Mouse (Mus musculus) stomach, embryonic 15.5 days (tissue): ENCODE data around the gene Foxk1. TPM values are rescaled to one million over a fixed set of nuclear protein-coding genes. Genes with fewer than 3 reads are reported as not detected.

ENCODE experiments used
- ATAC-seq: fragments of 200-750 bp; cut with Nextera tagmentation; 2 replicates; pipeline ENCODE4 v1.8.0; 2017; ENCODE audit warnings: low read depth, moderate number of reproducible peaks, moderate TSS enrichment; ENCODE audit not compliant: insufficient read depth, low FRiP score
- H3K27ac ChIP-seq: fragments of 300-500 bp; sonication (generic); 2 replicates; pipeline ENCODE4 v1.5.1; 2015; ENCODE audit warnings: mild to moderate bottlenecking, inconsistent platforms
- H3K27me3 ChIP-seq: fragments of 300-500 bp; sonication (generic); replicated peaks from 2 replicates; pipeline ENCODE4 v1.6.1; 2015; ENCODE audit warnings: inconsistent platforms
- H3K36me3 ChIP-seq: fragments of 300-500 bp; sonication (generic); 2 replicates; pipeline ENCODE4 v1.6.1; 2015; ENCODE audit warnings: inconsistent platforms
- H3K4me1 ChIP-seq: fragments of 300-500 bp; sonication (generic); 2 replicates; pipeline ENCODE4 v1.6.1; 2015; ENCODE audit warnings: inconsistent platforms
- H3K4me2 ChIP-seq: fragments of 300-500 bp; sonication (generic); 2 replicates; pipeline ENCODE4 v1.6.1; 2015; ENCODE audit warnings: mild to moderate bottlenecking, inconsistent platforms
- H3K4me3 ChIP-seq: fragments of 300-500 bp; sonication (generic); replicated peaks from 2 replicates; pipeline ENCODE4 v1.5.1; 2015; ENCODE audit warnings: inconsistent platforms
- H3K9ac ChIP-seq: fragments of 300-500 bp; sonication (generic); 2 replicates; pipeline ENCODE4 v1.6.1; 2015; ENCODE audit warnings: inconsistent platforms
- H3K9me3 ChIP-seq: fragments of 300-500 bp; sonication (generic); 2 replicates; pipeline ENCODE4 v1.6.1; 2016; ENCODE audit warnings: inconsistent platforms
- WGBS: fragments of 180-500 bp; shearing (Covaris S2); methylation state at CpG from one replicate; pipeline ENCODE4 v1.1.7; 2015; 5-methylcytosine and 5-hydroxymethylcytosine counted together
- polyA plus RNA-seq: library from polyadenylated mRNA; unstranded; fragments of >200 nt; fragmentation: Nextera tagmentation; extraction: Ambion mirVana; gene quantifications from 2 replicates; pipeline ENCODE4 v1.2.1, GENCODE M21; 2015

The Foxk1 gene
- polyA plus RNA-seq, 1 experiment from 2014 or later = 5.7 TPM

DNA sequence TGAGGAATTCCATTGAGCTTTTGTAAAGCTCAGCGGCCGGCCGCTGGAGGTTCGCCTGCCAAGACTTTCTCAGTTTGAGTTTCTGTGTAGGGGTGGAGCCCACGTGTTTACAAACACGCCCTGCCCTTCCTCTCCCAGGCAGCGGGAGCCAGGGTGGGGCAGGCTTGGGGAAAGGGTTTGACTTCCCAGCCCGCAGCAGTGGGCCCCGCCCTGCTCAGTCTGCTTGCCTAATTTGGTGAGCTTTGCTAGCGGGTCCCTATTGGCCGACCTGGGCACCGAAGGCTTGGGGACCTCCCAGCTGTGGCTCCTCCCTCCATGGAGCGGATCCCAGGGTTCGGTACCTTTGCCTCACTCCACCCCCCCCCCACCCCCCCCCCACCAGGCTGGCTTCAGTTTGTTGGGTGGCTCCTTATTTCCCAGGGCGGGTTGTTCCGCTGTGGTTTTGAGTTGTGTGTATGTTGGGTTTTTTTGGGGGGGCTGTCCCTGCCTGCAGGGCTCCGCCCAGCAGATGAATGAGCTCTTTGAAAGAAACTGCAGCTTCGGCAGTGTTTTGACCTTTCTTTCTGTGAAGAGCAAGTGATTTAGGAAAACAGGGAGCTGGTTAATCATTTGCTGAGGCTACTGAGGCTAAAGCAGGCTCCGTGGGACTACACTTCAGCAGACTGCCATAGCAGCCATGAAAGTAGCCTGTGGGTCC, 39.3 kb downstream of the Foxk1 start:
- Histone ChIP-seq H3K4me1 (peaks cover 53% of the 10 kb centered on the region), H3K27ac (peak overlapping the region; percentile 96), H3K9me3 (no peaks in the 10 kb centered on the region), H3K4me2 (peak overlapping the region; percentile 63), H3K36me3 (peaks cover 14% of the 10 kb centered on the region), H3K27me3 (no peaks in the 10 kb centered on the region), H3K9ac (0 out of 2 replicates have a peak overlapping the region, but pooled peaks have one; percentile 7), H3K4me3 (peak overlapping the region; percentile 32)
- peak; percentile 94 for ATAC-seq
- WGBS = 0% methylated on average over 19 of the region's 19 CpGs

DNA sequence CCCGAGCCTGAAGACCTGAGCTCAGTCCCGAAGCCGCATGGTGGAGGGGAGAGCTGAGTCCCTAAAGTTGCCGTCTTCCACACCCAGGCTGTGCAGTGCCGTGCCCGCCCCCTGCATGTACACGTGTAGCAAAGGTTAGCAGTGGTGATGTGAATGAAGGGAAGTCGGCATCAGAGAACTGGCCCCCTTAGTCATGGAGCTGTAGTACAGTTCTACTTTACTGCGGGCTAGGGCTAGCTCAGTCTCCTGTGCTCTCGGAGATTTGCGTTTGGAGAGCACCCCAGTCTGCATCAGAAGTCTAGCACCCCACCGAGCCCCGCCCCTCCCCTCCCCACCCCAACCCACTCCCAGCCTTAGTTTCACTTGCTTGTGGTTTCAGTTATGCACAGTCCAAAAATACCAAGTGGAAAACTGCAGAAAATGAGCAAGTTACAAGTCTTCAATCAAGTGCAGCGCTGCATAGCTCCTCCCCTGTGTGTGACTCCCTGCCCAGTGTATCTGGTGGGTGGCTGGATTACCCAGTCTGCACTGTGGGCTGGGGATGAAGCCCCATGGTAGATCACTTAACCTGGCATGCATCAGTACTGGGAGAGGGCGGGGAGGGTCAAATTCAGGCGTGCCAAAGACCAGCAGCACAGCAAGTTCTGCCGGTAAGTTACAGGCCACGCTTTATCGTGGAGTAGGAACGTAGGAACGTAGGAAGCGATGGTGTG, 40.2 kb downstream of the Foxk1 start:
- peaks cover 56% of the 10 kb centered on the region for H3K4me1 ChIP-seq

DNA sequence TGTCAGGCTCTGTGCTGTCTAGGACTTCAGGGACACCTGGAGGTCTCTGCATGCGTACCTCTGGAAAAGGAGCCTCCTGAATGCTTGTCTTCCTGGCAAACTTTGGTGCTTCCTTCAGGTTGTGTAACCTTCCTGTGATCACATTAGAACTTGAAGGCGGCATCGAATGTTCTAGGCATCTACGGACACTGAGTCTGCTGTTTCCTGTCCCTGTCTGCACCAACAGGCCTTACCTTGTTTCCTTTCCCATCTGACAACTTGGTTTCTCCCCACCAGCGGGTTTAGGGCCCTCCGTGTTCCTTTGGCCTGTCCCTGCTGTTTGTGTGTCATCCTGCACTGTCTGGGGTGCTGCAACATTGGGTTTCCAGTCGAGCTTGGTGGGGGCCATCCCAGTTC, 40.7 kb downstream of the Foxk1 start:
- 0 out of 2 replicates have a peak overlapping the region, but pooled peaks have one; percentile 63 for H3K4me2 ChIP-seq
- H3K4me3 ChIP-seq = no peak overlapping the region
- H3K27ac ChIP-seq = peak overlapping the region; percentile 96
- H3K9me3 ChIP-seq = no peaks in the 10 kb centered on the region
- peaks cover 56% of the 10 kb centered on the region for H3K4me1 ChIP-seq
- H3K36me3 ChIP-seq = 0 out of 2 replicates have a peak, but pooled peaks cover 2% of the 10 kb centered on the region
- whole genome bisulfite sequencing = 73% methylated on average over 7 of the region's 7 CpGs
- no peak overlapping the region for H3K9ac ChIP-seq
- ATAC-seq = no peak
- no peaks in the 10 kb centered on the region for H3K27me3 ChIP-seq

More for the DNA sequence above, 40.2 kb downstream of the Foxk1 start:
- ATAC-seq = no peak
- WGBS = 48% methylated on average over 22 of the region's 22 CpGs
- no peak overlapping the region for H3K9ac ChIP-seq
- H3K27ac ChIP-seq = peak overlapping the region; percentile 96
- H3K36me3 ChIP-seq = peaks cover 5% of the 10 kb centered on the region; the same call in 1 of the 2 replicates
- H3K4me3 ChIP-seq = peak overlapping the region; percentile 32
- no peaks in the 10 kb centered on the region for H3K27me3 ChIP-seq
- no peaks in the 10 kb centered on the region for H3K9me3 ChIP-seq
- peak overlapping the region; percentile 63 for H3K4me2 ChIP-seq

DNA sequence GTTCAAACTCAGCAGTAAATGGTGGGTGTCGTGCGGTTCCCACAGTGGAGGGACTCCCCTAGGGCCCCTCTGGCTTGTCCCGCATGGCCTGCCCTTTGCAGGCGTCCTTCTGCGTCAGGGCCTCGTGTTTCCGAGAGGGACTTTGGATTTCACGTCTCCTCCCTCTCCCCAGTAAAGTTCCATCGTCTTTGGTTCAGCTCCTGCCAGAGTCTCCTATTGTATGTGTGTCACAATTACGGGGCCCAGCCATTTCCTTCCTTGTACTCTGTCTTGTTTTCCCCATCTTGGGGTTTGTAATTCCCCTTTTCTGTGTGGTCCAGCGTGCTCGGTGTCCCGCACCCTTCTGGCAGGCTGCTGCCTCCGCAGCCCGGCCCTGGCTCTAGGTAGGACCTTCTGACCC, 42.2 kb downstream of the Foxk1 start:
- no peaks in the 10 kb centered on the region for H3K9me3 ChIP-seq
- WGBS = 66% methylated on average over 15 of the region's 15 CpGs
- H3K27ac ChIP-seq = peak overlapping the region; percentile 37; the same call in 1 of the 2 replicates
- no peak overlapping the region for H3K4me2 ChIP-seq
- no peaks in the 10 kb centered on the region for H3K27me3 ChIP-seq
- no peak for ATAC-seq
- H3K9ac ChIP-seq = no peak overlapping the region
- 0 out of 2 replicates have a peak, but pooled peaks cover 2% of the 10 kb centered on the region for H3K36me3 ChIP-seq
- peaks cover 59% of the 10 kb centered on the region for H3K4me1 ChIP-seq
- H3K4me3 ChIP-seq = no peak overlapping the region

DNA sequence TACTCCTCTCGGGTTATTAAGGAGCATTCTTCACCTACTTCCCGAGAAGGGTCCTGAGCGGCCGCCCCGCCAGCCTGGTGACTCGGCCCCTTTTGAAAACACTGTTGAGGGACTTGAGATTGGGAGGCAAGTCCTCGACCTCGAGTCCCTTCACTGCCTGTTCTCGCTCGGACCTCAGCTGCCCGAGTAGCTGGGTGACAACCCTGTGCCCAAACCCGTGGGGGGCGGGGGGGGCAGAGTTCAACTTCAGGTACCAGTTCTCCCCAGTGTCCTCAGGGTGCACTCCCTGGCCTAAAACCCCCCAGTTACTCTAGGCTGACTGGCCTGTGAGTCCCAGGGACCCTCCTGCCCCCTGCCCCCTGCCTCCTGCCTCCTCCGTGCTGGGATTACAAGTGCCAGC, 42.7 kb downstream of the Foxk1 start:
- H3K36me3 ChIP-seq = peaks cover 4% of the 10 kb centered on the region; the same call in 1 of the 2 replicates
- ATAC-seq = no peak
- peak overlapping the region; percentile 48; the same call in 1 of the 2 replicates for H3K27ac ChIP-seq
- 76% methylated on average over 14 of the region's 14 CpGs for WGBS
- no peak overlapping the region for H3K9ac ChIP-seq
- no peaks in the 10 kb centered on the region for H3K9me3 ChIP-seq
- no peak overlapping the region for H3K4me3 ChIP-seq
- H3K4me2 ChIP-seq = no peak overlapping the region
- H3K27me3 ChIP-seq = no peaks in the 10 kb centered on the region
- H3K4me1 ChIP-seq = peaks cover 55% of the 10 kb centered on the region

DNA sequence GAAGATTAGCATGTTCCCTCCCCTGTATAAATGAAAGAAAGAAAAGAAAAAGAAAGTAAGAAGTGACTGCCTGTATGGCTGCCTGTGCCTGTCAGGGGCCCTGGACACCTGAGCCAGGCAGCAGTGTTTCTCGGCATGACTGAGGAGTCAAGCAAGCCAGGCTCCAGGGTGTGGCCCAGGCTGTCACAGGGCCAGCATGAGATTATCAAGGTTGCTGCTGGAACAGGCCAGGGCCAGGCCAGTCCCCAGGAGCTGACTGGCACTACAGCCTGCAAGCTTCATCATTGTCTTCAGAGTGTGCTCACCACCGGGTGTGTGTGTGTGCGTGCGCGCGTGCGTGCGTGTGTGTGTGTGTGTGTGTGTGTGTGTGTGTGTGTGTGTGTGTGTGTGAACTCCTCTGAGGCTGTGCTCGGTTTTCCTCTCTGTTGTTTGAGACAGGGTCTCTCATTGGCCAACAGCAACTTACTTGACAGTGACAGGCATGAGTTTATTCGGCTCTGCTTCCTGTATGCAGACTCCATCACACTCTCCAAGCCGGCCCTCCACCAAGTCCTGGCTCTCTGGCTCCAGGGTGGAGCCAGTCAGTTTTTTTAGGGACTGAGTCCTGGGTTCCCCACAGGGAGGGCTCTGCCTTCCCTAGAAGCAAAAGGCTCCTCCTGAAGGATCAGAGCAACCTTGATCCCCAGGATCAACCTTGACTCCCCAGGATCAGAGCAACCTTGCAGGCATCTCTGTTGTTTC, 43.7 kb downstream of the Foxk1 start:
- Histone ChIP-seq H3K4me1 (peaks cover 47% of the 10 kb centered on the region), H3K27ac (peak overlapping the region; percentile 48), H3K4me3 (no peak overlapping the region), H3K9ac (no peak overlapping the region), H3K36me3 (peaks cover 5% of the 10 kb centered on the region; the same call in 1 of the 2 replicates), H3K27me3 (no peaks in the 10 kb centered on the region), H3K9me3 (no peaks in the 10 kb centered on the region), H3K4me2 (no peak overlapping the region)
- peak; percentile 32; the same call in 1 of the 2 replicates for ATAC-seq
- 55% methylated on average over 11 of the region's 11 CpGs for WGBS

DNA sequence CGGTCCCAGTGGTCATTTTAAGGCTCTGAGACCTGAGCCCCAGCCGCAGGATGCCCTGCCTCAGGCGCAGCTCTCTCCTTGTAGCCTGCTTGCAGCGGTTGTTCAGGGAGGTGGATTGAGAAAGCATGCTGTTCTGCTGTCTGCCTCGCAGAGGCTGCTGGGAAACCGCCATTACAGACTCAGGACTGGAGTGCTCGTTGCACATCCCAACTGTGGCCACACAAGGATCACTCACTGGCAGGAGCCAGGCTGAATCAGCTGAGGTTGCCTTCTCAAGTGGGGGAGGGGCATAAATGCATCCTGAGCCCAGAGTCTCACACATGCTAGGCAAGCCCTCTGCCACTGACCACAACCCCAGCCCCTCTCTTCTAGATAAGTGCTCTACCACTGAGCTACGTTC, 44.4 kb downstream of the Foxk1 start:
- H3K27ac ChIP-seq = peak overlapping the region; percentile 48; the same call in 1 of the 2 replicates
- H3K9ac ChIP-seq = no peak overlapping the region
- no peak overlapping the region for H3K4me2 ChIP-seq
- no peak overlapping the region for H3K4me3 ChIP-seq
- no peak for ATAC-seq
- peaks cover 45% of the 10 kb centered on the region for H3K4me1 ChIP-seq
- no peaks in the 10 kb centered on the region for H3K9me3 ChIP-seq
- WGBS = 58% methylated on average over 8 of the region's 8 CpGs
- H3K36me3 ChIP-seq = peaks cover 8% of the 10 kb centered on the region
- H3K27me3 ChIP-seq = no peaks in the 10 kb centered on the region

DNA sequence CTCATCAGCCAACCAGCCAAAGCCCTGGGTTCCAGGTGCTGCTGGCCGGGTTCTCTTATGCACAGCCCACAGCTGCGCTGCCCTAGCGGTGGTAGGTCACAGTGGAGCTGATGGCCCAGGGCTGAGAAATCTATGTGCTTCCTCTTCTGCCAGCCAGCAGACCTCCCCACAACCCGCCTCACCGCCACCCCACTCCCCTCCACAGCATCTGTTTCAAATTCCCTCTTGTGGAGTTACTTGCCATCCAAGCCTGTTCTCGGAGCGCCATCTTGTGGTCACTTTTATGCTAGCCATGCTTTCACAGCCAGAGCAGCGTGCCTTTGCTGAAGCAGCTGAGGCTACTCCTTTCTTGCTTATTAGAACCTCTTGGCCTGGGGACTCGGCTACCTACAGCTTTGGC, 46.8 kb downstream of the Foxk1 start:
- H3K4me1 ChIP-seq = peaks cover 28% of the 10 kb centered on the region
- peaks cover 20% of the 10 kb centered on the region for H3K36me3 ChIP-seq
- no peaks in the 10 kb centered on the region for H3K27me3 ChIP-seq
- H3K4me2 ChIP-seq = peak overlapping the region; percentile 28; the same call in 1 of the 2 replicates
- no peaks in the 10 kb centered on the region for H3K9me3 ChIP-seq
- no peak overlapping the region for H3K4me3 ChIP-seq
- H3K27ac ChIP-seq = no peak overlapping the region
- 9% methylated on average over 9 of the region's 9 CpGs for WGBS
- no peak overlapping the region for H3K9ac ChIP-seq
- peak; percentile 29; the same call in 1 of the 2 replicates for ATAC-seq

DNA sequence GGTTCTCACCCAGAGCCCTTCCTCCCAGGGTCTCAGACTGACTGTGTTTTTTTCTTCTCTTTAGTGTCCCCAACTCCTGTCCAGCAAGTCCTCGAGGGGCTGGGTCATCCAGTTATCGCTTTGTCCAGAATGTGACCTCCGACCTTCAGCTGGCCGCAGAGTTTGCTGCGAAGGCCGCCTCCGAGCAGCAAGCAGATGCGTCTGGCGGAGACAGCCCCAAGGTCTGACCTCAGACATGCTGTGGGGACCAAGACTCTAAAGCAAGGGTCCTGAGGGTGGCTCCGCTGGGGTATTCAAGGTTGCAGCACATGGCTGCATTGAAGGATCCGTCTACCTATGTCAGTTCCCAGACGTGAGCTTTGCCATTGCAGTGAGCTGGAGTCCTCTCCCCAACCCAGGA, 47.3 kb downstream of the Foxk1 start:
- no peak overlapping the region for H3K9ac ChIP-seq
- ATAC-seq = no peak
- 61% methylated on average over 12 of the region's 12 CpGs for WGBS

DNA sequence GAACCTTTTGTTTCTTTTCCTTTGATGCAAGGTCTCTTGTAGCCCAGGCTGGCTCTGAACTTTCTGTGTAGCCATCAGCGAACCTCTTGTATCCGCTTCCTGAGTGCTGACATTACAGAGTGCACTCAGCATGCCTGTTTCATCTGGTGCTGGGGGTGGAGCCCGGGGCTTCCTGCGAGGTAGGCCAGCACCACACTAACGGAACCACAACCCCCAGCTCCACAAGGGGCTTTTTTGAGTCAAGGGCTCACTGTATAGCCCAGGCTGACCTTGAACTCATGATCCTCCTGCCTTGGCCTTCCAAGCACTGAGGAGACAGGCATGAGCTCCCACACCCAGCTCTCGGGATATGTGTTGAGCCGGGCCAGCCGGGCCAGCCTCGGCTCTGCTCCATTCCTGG, 49.5 kb downstream of the Foxk1 start:
- 90% methylated on average over 9 of the region's 9 CpGs for WGBS
- H3K36me3 ChIP-seq = peaks cover 33% of the 10 kb centered on the region
- H3K27me3 ChIP-seq = no peaks in the 10 kb centered on the region
- peaks cover 7% of the 10 kb centered on the region for H3K4me1 ChIP-seq
- no peak overlapping the region for H3K4me2 ChIP-seq
- H3K27ac ChIP-seq = no peak overlapping the region
- H3K9ac ChIP-seq = no peak overlapping the region
- ATAC-seq = no peak
- no peak overlapping the region for H3K4me3 ChIP-seq
- H3K9me3 ChIP-seq = no peaks in the 10 kb centered on the region

More for the DNA sequence above, 47.3 kb downstream of the Foxk1 start:
- H3K4me3 ChIP-seq = no peak overlapping the region
- H3K36me3 ChIP-seq = peaks cover 24% of the 10 kb centered on the region
- H3K4me2 ChIP-seq = no peak overlapping the region
- H3K9me3 ChIP-seq = no peaks in the 10 kb centered on the region
- H3K4me1 ChIP-seq = peaks cover 23% of the 10 kb centered on the region
- no peak overlapping the region for H3K27ac ChIP-seq
- H3K27me3 ChIP-seq = no peaks in the 10 kb centered on the region

DNA sequence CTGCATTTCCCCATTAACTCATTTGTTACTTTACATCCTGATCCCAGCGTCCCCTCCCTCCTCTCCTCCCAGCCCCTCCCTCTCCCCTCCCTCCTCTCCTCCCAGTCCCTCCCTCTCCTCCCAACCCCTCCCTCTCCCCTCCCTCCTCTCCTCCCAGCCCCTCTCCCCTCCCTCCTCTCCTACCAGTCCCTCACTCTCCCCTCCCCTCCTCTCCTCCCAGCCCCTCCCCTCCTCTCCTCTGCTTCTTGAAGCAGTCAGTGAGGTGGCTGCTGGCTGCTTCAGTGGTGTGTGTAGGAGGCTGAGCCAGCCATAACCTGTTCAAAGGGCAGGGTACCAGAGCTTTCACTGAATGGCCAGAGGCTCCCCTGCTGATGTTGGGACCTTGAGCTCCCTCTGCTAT, 50.5 kb downstream of the Foxk1 start:
- no peak overlapping the region for H3K27ac ChIP-seq
- WGBS = 50% methylated on average over 1 of the region's 1 CpGs
- no peak overlapping the region for H3K4me2 ChIP-seq
- no peaks in the 10 kb centered on the region for H3K27me3 ChIP-seq
- ATAC-seq = no peak
- H3K9me3 ChIP-seq = no peaks in the 10 kb centered on the region
- peaks cover 7% of the 10 kb centered on the region for H3K4me1 ChIP-seq
- peaks cover 38% of the 10 kb centered on the region for H3K36me3 ChIP-seq
- H3K4me3 ChIP-seq = no peak overlapping the region
- H3K9ac ChIP-seq = no peak overlapping the region
